Mouse (Mus musculus): Measurements from ENCODE around the gene Mst1r. TPM values are rescaled to one million over a fixed set of nuclear protein-coding genes. Genes with fewer than 3 reads are reported as not detected.

Mst1r gene
- polyA plus RNA-seq, 1 experiment from 2014 or later = 1.8 TPM

DNA sequence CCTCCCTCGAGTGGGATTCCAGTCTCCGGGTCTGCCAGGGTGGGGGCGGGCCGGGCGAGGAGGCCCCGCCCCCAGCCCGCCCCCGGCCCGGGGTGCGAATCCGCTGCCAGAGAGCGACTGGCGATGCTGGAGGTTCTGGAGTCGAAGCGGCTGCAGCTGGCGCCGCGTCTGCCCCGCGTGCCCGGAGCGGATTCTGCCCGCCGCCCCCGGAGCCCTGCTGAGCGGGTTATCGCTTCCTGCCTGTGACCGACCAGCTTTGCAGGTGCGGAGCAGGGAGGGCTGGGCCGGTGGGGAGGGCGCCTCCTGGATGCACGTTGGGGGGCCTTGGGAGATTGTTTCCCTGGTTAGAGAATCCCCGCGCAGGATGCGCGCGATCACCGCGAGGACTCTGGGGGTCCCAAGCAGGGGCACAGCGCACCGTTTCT lies 29.1 kb downstream of the Mst1r start:
- peaks cover 5% of the 10 kb centered on the region; the same call in 1 of the 2 replicates for H3K27me3 ChIP-seq (replicated peaks)
- under 1% methylated on average over 41 of the region's 41 CpGs for WGBS
- peak overlapping the region; percentile 46 for H3K4me3 ChIP-seq
- no peaks in the 10 kb centered on the region for H3K9me3 ChIP-seq
- H3K4me2 ChIP-seq (replicated peaks) = peak overlapping the region; percentile 94
- H3K36me3 ChIP-seq = no peaks in the 10 kb centered on the region
- H3K27ac ChIP-seq = no peak overlapping the region
- peaks cover 16% of the 10 kb centered on the region for H3K4me1 ChIP-seq
- peak overlapping the region; percentile 60 for H3K9ac ChIP-seq
- peak; percentile 73 for ATAC-seq (ENCODE audit: low FRiP score, low read depth)

DNA sequence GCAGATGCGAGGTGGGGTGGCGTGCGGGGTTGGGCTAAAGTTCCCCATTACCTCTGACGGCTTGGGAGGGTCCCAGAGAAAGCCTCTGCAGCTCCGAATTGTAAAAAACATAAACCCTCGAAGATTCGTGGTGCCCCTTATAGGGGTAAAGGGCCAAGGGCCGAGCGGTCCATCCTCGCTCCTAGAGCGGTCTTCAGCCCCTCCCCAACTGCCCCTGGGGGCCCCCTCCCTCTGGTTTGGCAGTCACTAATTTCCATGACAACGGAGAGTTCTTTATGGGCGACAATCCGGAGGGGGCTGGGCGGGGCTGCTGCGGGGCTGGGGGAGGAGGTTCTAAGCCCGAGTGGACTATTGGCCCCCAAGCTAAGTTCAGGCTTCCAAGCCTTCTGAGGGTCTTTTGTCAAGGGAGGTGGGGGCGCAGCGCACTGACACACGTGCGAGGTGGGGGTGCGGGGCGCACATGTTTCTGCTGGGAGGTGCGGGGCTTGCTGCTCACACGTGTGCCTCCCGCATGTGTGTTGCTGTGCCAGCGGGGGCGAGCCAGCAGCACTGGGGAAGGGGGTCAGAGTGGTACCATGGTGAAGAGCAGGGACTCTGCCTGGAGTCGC lies 29.6 kb downstream of the Mst1r start:
- WGBS = 1% methylated on average over 29 of the region's 29 CpGs
- Histone ChIP-seq H3K27ac (no peak overlapping the region), H3K36me3 (no peaks in the 10 kb centered on the region), H3K4me3 (peak overlapping the region; percentile 46), H3K4me1 (peaks cover 16% of the 10 kb centered on the region), H3K27me3 (replicated peaks) (peaks cover 5% of the 10 kb centered on the region; the same call in 1 of the 2 replicates), H3K9me3 (no peaks in the 10 kb centered on the region), H3K4me2 (replicated peaks) (peak overlapping the region; percentile 94), H3K9ac (peak overlapping the region; percentile 60)
- ATAC-seq (ENCODE audit: low FRiP score, low read depth) = peak; percentile 76

DNA sequence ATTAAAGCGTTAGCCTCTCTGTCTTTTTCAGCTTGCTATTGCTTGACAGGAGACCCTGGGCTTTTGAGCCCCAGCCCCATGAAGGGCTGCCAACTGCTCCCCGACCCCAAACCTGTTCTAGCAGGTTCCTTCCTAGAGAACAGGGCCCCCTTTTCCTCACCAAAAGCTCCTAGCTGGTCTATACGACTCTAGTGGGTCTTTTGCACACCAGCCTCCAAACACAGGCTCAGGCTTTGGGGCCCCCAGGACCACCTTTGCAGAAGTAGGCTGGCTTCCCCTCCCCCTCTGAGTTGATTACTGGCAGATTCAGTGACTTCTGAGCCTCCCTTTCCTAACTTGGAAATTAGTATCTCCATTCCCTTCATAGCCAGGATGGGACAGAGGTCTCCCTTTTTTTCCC lies 30.2 kb downstream of the Mst1r start:
- ATAC-seq (ENCODE audit: low FRiP score, low read depth) = peak; percentile 5; the same call in 1 of the 2 replicates
- WGBS = 3% methylated on average over 3 of the region's 3 CpGs
- no peaks in the 10 kb centered on the region for H3K36me3 ChIP-seq
- H3K4me2 ChIP-seq (replicated peaks) = peak overlapping the region; percentile 94
- no peaks in the 10 kb centered on the region for H3K9me3 ChIP-seq
- H3K4me3 ChIP-seq = peak overlapping the region; percentile 46
- peaks cover 16% of the 10 kb centered on the region for H3K4me1 ChIP-seq
- H3K27ac ChIP-seq = no peak overlapping the region
- H3K9ac ChIP-seq = no peak overlapping the region; the same call in 1 of the 2 replicates
- peaks cover 5% of the 10 kb centered on the region; the same call in 1 of the 2 replicates for H3K27me3 ChIP-seq (replicated peaks)

DNA sequence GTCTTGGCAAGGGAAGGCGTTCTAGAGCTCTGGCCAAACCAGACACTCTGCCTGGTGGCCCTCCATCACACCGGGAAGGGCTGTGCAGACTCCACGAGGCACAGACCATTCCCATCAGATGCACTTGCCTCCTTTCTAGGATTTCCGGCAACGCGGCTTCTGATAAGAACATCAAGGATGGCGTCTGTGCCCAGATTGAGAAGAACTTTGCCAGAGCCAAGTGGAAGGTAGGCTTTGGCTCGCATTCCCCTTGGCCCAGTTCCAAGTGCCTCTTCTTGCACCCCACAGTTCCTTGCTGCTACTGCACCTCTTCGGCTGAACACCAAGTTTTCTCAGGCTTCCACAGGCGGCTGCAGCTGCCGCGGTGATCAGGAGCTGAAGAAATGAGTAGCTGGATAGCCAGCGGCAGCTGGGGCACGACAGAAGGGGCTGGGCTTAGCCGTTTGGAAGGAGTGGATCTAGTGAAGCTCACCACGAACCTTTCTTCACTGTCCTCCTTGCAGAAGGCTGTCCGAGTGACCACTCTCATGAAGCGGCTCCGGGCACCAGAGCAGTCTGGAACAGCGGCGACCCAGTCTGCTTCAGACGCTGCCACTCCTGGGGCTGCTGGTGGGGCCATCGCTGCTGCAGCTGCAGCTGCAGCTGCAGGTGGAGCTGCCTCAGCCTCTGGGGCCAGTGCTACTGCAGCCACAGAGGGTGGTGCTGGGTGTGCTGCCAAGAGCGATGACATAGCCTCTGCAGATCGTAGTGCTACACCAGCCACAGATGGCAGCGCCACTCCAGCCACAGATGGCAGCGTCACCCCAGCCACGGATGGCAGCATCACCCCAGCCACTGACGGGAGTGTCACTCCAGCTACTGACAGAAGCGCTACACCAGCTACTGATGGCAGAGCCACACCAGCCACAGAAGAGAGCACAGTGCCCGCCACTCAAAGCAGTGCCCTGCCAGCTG lies 40.8 kb downstream of the Mst1r start:
- peaks cover 8% of the 10 kb centered on the region for H3K4me1 ChIP-seq
- no peaks in the 10 kb centered on the region for H3K9me3 ChIP-seq
- no peak overlapping the region for H3K4me2 ChIP-seq (replicated peaks)
- WGBS = 90% methylated on average over 31 of the region's 31 CpGs
- no peak overlapping the region for H3K4me3 ChIP-seq
- ATAC-seq (ENCODE audit: low FRiP score, low read depth) = no peak
- no peaks in the 10 kb centered on the region for H3K36me3 ChIP-seq
- H3K27ac ChIP-seq = no peak overlapping the region
- H3K9ac ChIP-seq = no peak overlapping the region
- H3K27me3 ChIP-seq (replicated peaks) = no peaks in the 10 kb centered on the region

DNA sequence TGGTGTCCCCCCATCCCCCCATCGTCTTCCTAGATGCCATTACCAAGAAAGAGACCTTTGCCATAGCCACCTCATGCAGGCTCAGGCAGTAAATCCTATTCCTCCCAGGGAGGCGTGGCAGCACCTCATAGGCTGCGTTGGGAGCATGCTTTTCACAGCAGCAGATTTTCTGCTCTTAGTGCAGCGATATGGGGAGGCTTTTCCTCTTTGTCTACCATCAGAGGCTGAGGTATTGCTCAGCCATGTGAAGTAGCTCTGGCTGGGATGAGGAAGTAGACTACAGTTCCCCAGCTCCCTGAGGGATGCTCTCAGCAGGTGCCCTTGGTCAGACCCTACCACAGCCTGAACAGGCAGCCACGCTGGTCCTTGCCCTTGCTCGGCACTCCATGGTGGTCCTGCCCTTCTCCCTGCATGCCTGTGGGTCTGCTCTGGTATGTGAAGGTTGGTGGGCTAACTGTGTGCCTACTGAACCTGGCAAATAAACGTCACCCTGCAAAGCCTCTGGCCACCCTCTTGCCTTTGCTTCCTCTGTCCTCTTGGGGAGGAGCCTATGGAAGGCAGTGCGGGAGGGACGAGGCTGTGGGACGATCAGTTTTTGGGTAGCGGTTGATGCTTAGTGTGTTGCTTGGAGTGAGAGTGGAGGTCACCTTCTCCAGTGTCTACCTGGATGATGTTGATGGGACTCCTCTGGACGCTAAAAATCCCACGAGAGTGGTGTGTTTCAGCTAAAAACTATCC lies 42.7 kb downstream of the Mst1r start:
- Histone ChIP-seq H3K4me2 (replicated peaks) (no peak overlapping the region), H3K4me1 (peaks cover 8% of the 10 kb centered on the region), H3K4me3 (no peak overlapping the region), H3K9me3 (no peaks in the 10 kb centered on the region), H3K27me3 (replicated peaks) (no peaks in the 10 kb centered on the region), H3K9ac (no peak overlapping the region), H3K27ac (no peak overlapping the region), H3K36me3 (no peaks in the 10 kb centered on the region)
- 86% methylated on average over 13 of the region's 13 CpGs for WGBS
- ATAC-seq (ENCODE audit: low FRiP score, low read depth) = no peak

DNA sequence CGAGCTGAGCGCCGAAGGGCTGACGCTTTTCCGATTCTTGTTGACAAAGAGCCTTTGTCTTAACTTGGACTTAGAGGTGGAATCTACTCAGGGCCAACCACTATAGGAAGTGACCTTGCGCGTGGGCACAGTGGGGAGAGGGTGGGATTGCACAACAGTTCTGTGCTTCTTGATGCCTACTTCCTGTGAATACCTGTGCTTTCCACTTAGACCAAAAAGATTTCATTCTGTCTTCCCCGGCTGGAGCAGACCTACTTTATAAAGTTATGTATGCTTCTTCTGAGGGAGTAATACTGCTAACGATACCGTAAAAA lies 43.2 kb downstream of the Mst1r start, which contains the start of gene Traip:
Gene Traip, plus strand, starts transcription at position 215 of the 314 bp plus-strand sequence.
- no peak for ATAC-seq (ENCODE audit: low FRiP score, low read depth)
- H3K27ac ChIP-seq = peak within 1 kb of the TSS; percentile 71; the same call in 1 of the 2 replicates

DNA sequence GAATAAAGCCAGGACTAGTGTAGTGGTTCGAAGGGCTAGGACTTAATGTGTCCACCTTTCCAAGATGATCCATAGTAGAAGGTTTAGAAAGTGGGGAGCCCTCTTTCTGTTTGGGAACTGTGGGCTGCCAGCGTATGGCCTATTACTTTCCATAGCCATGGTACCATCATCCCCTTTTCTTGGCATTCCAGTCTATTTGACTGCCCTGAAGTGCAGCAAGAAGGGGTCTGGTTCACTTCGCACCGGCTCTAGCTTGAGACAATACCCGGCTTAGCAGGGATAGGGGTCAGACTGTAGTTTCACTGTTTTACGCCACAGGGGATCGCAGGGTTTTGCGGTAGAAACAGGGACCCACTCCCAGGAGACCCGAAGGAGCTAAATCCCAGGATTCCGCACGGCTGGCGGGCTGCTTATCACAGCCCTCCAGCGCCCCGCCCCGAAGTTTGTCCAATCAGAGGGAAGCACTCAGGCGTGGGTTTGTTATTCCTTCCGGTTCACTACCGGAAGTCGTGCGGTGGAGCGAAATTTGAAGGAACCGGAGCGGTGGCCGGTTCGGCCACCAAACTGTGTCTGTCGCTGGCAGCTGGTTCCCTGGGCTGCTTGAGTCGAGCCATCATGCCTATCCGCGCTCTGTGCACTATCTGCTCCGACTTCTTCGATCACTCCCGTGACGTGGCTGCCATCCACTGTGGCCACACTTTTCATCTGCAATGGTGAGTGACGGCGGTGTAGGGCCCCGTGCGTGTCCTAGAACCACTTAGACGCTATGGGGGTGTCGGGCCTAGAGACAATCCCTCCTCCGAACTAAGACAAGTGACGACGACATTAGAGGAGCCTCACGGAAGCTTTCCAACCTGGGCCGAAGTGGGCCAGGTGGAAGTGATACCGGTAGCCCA lies 44.0 kb downstream of the Mst1r start:
- peak overlapping the region; percentile 84 for H3K4me2 ChIP-seq (replicated peaks)
- peak overlapping the region; percentile 71; the same call in 1 of the 2 replicates for H3K27ac ChIP-seq
- 12% methylated on average over 45 of the region's 45 CpGs for WGBS

More for the DNA sequence above, 43.2 kb downstream of the Mst1r start, which contains the start of gene Traip:
- 91% methylated on average over 10 of the region's 10 CpGs for WGBS
- Histone ChIP-seq H3K9ac (peak within 1 kb of the TSS; percentile 60), H3K4me3 (peak within 1 kb of the TSS; percentile 49), H3K4me1 (peaks cover 8% of the 10 kb centered on the region), H3K27me3 (replicated peaks) (no peaks in the 10 kb centered on the region), H3K36me3 (no peaks in the 10 kb centered on the region), H3K9me3 (no peaks in the 10 kb centered on the region), H3K4me2 (replicated peaks) (peak within 1 kb of the TSS; percentile 84)

DNA sequence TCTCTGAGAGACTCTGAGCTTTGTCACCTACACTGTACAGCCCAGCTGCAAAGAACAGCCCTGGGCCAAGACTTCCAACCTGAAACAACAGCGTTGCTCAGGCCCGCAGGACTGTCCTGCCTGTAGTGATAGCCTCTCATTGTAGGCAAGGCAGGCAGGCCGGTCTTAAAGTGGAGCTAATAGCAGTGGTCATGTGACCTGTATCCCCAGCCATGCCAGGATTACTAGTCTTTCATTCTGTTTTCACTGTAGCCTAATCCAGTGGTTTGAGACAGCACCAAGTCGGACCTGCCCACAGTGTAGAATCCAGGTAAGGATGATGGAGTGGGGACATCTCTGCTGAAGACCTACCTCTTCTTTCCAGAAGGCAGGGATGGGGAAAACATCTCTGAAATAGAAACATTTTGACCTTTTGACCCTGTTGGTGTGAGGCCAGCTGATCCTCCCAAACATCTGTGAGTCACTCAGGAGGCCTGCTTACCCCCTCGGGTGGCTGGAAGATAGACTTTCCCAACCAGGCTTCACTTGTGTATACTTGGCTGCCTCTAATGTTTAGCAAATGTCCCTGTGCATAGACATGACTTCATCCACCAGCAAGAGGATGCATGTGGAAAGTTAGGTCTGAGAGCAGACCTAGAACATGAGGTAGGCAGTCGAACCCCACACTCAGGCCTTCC lies 49.1 kb downstream of the Mst1r start:
- no peaks in the 10 kb centered on the region for H3K27me3 ChIP-seq (replicated peaks)
- H3K4me1 ChIP-seq = peaks cover 8% of the 10 kb centered on the region
- no peaks in the 10 kb centered on the region for H3K9me3 ChIP-seq
- ATAC-seq (ENCODE audit: low FRiP score, low read depth) = no peak
- no peak overlapping the region for H3K4me2 ChIP-seq (replicated peaks)
- no peak overlapping the region for H3K9ac ChIP-seq
- H3K27ac ChIP-seq = no peak overlapping the region
- 82% methylated on average over 6 of the region's 6 CpGs for WGBS
- H3K4me3 ChIP-seq = no peak overlapping the region
- H3K36me3 ChIP-seq = peaks cover 26% of the 10 kb centered on the region

More for the DNA sequence above, 44.0 kb downstream of the Mst1r start:
- peak overlapping the region; percentile 49 for H3K4me3 ChIP-seq
- peak; percentile 97 for ATAC-seq (ENCODE audit: low FRiP score, low read depth)
- peaks cover 8% of the 10 kb centered on the region for H3K4me1 ChIP-seq
- no peaks in the 10 kb centered on the region for H3K27me3 ChIP-seq (replicated peaks)
- H3K9me3 ChIP-seq = no peaks in the 10 kb centered on the region
- H3K36me3 ChIP-seq = 0 out of 2 replicates have a peak, but pooled peaks cover 2% of the 10 kb centered on the region
- H3K9ac ChIP-seq = peak overlapping the region; percentile 60

DNA sequence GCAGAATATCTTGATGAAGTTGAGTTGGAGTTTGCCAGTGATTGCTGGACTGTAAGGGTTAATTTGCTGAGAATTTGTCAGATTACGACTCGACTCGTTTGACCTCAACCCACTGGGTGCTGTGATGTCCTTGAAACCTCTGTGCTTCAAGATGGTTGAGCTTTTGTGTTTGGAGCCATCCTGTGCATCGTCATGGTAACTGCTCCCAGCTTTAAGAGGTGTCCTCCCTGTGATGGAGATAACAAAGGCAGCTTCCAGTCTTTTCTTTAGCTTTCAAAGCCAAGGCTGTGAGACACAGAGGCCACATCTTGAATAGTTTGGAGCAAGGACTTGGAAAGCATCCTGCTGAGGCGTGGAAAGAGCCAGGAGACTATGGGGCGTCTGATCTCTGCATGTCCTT lies 50.5 kb downstream of the Mst1r start:
- Histone ChIP-seq H3K27me3 (replicated peaks) (no peaks in the 10 kb centered on the region), H3K9ac (no peak overlapping the region), H3K9me3 (no peaks in the 10 kb centered on the region), H3K4me2 (replicated peaks) (no peak overlapping the region), H3K4me1 (peaks cover 6% of the 10 kb centered on the region), H3K27ac (no peak overlapping the region), H3K36me3 (peaks cover 35% of the 10 kb centered on the region), H3K4me3 (no peak overlapping the region)
- no peak for ATAC-seq (ENCODE audit: low FRiP score, low read depth)
- 32% methylated on average over 6 of the region's 6 CpGs for WGBS

DNA sequence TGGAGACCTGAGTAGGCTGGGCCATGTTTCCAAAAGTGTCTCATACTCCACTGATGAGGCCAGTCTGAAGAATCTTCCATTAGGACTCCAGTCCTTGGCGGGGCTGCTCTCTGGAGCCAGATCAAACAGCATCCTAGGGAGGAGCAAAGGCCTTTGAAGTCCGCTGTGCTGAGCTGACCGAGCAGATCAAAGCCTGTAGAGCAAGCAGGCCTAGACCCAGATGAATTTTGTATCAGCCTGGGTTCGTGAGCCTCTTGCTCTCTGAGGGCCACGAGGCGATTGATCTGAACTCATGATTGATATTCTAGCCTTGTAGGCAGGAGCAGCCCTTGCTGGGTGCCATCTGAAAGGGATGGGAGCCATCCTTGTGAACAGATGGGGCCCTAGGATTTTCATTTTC lies 53.2 kb downstream of the Mst1r start:
- ATAC-seq (ENCODE audit: low FRiP score, low read depth) = no peak
- Histone ChIP-seq H3K36me3 (peaks cover 35% of the 10 kb centered on the region), H3K4me2 (replicated peaks) (no peak overlapping the region), H3K4me3 (no peak overlapping the region), H3K27ac (no peak overlapping the region), H3K9ac (no peak overlapping the region), H3K9me3 (no peaks in the 10 kb centered on the region), H3K4me1 (peaks cover 6% of the 10 kb centered on the region), H3K27me3 (replicated peaks) (no peaks in the 10 kb centered on the region)
- 47% methylated on average over 6 of the region's 6 CpGs for WGBS

DNA sequence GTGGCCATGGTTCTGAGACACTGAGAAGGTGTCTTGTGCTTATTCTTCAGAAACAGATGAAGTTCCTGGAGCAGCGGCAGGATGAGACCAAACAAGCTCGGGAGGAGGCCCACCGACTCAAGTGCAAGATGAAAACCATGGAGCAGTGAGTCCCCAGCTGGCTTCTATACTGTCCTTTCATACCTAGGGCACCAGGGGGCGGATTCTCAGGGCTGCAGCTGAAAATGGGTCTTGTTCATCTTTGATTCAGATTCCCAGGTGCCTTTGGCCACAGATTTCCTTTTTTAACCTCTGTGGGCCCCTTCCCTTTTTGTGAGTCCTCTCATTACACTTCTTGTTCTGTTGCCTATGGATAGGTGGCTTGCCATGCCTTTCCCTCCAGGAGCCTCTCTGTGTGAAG lies 54.3 kb downstream of the Mst1r start:
- Histone ChIP-seq H3K27ac (no peak overlapping the region), H3K9me3 (no peaks in the 10 kb centered on the region), H3K4me3 (no peak overlapping the region), H3K4me1 (peaks cover 6% of the 10 kb centered on the region), H3K9ac (no peak overlapping the region), H3K27me3 (replicated peaks) (no peaks in the 10 kb centered on the region), H3K36me3 (peaks cover 31% of the 10 kb centered on the region), H3K4me2 (replicated peaks) (no peak overlapping the region)
- no peak for ATAC-seq (ENCODE audit: low FRiP score, low read depth)
- WGBS = 85% methylated on average over 4 of the region's 4 CpGs

All from neural tube, embryonic 12.5 days (tissue).